Mouse (Mus musculus): ENCODE data around the gene Ddx18.

Gene Ddx18

GRCm38 (mm10) chr1:121527061-121527460 lies 40.7 kb downstream of the Ddx18 start:
- DNase-seq = no peak

DNA sequence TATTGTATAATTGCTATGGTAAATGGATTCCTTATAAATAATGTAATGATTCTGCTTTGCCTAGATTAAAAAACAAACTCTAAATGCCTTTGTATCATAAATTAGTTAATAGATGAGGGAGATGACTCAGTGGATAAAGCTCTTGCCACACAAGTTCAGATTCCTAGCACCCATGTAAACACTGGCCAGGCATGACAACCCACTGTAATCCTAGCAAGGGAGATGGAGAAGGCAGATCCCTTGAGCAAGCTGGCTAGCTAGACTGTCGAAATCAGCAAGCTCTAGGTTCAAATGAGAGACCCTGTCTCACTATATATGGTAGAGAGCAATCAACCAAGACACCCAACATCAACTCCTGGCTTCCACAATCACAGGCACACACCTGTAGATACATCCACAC lies 49.2 kb downstream of the Ddx18 start:
- DNase-seq = no peak

- no peak for DNase-seq
Observed at GRCm38 (mm10) chr1:121511966-121512365, 55.8 kb downstream of the Ddx18 start.

DNA sequence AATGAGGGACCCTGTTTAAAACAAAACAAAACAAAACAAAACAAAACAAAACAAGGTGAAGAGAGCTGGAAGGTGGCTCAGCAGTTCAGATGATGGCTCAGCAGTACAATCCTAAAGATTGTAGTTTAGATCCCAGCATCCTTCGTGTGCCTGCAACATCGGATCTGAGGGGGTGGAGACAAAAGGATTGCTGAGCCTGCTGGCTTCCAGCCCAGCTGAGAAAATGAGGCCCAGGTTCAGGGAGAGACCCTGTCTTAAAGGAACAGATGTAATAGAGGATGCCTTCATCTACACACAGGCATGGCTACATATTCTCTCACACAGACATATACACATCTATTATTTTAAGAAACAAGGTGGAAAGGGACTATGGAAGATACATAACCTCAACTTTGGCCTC lies 56.6 kb downstream of the Ddx18 start:
- DNase-seq = no peak

DNA sequence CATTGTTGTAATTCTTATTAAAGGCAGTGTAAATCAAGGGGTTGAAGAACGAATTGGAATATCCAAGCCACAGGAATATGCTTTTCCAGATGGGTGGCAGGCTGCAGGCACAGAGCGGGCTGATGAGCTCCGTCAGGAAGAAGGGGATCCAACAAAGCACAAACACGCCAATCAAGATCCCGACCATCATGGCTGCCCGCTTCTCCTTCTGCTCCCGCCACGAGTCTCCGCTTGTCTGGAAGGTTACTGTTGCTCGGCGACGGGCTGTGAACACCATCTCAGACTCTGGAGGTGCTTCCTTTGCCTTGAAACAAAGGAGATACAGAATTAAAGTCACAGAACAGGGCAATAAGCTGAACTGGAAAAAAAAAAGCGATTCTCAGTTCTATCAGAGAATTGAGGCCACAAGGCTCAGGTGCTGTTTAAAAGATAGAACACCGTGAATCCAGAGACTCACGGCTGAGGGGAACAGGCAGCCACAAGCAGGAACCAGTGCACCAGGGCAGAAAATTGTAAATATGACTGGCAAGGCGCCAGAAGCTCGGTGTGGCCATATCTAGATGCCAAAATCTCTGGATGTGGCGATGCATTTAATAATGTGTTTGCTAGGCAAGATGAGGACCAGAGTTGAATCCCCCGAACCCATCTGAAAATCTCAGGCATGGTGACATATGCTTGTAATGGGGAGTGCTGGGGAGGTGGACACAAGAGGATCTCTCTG lies 57.2 kb downstream of the Ddx18 start:
- DNase-seq = no peak

DNA sequence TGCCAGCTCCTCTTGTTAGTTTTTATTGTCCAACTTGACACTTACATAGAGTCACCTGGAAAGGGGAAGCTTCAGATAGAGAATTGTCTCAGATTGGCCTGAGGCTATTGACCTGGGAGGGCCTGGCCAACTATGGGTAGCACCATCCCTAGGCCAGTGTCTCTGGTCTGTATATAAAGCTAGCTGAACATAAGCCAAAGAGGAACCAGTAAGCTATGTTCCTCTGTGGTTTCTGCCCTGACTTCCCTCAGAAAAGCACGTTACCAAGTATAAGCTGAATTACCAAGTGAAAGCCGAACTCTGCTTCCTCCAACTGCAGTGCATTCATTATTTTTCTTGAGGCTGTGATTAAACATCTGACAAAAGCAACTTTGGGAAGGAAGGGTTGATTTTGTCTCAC lies 59.1 kb downstream of the Ddx18 start:
- no peak for DNase-seq
